Comparison of ENCODE assay signal across 8 mouse cellular contexts in genomic region chr14:122534017-122534924, GRCm38 (mm10). TPM values are rescaled to one million over a fixed set of nuclear protein-coding genes. Genes with fewer than 3 reads are reported as not detected.
A peak's percentile ranks its signal among the peaks of the same experiment; 100 is the strongest.
DNase-seq lines count a peak whose midpoint lies in the region; ATAC-seq lines count a peak whose summit lies in the region.

TSS of gene Pcca (plus strand) at chr14:122534324.

- no peaks in the 10 kb centered on the region for H3K36me3 ChIP-seq in hindbrain, embryonic 11.5 days (ENCODE audit: control insufficient read depth, insufficient read depth, low read length)

- WGBS in hindbrain, embryonic 11.5 days, result 2% methylated on average over 54 of the region's 54 CpGs

- no peak within 1 kb of the TSS for H3K27ac ChIP-seq in hindbrain, embryonic 11.5 days (ENCODE audit: low read depth, low read length)

- H3K27me3 ChIP-seq in hindbrain, embryonic 11.5 days (ENCODE audit: control insufficient read depth, insufficient read depth, low read length), result no peaks in the 10 kb centered on the region

- H3K9ac ChIP-seq in hindbrain, embryonic 11.5 days (ENCODE audit: low read depth, low read length), result peak within 1 kb of the TSS; percentile 52

- peak within 1 kb of the TSS; percentile 61 for H3K4me2 ChIP-seq in hindbrain, embryonic 11.5 days (replicated peaks; ENCODE audit: low read depth, low read length)

- H3K4me1 ChIP-seq in hindbrain, embryonic 11.5 days (replicated peaks; ENCODE audit: control insufficient read depth, insufficient read depth, low read length), result no peaks in the 10 kb centered on the region

- DNase-seq in MN1 (ENCODE audit: low spot score), result peak; percentile 96
- peak; percentile 97 for DNase-seq in cerebellum, adult 9-10 months
- peak; percentile 96 to 97 for DNase-seq in frontal cortex, adult 2 months (ENCODE audit: extremely low spot score in 1 of 2, low spot score in 1 of 2)
- peak; percentile 97 for DNase-seq in hindbrain, embryonic 11.5 days (ENCODE audit: low spot score)
- peak; percentile 96 for DNase-seq in layer of hippocampus, postnatal 10 days (ENCODE audit: low spot score in 2 of 2)
- peak; percentile 98 for DNase-seq in lung, postnatal 10 days
- peak; percentile 97 for DNase-seq in ovary, postnatal 36 days (ENCODE audit: low spot score)
- peak; percentile 95 for DNase-seq in thymus, postnatal 25 days

- H3K4me3 ChIP-seq in hindbrain, embryonic 11.5 days (ENCODE audit: low read depth, low read length), result peak within 1 kb of the TSS; percentile 59

- no peaks in the 10 kb centered on the region for H3K9me3 ChIP-seq in hindbrain, embryonic 11.5 days (ENCODE audit: control insufficient read depth, low read length)

- ATAC-seq in hindbrain, embryonic 11.5 days (ENCODE audit: low FRiP score), result peak; percentile 100

RNA-seq across cellular contexts. Expression of gene Pcca, which starts in this region (rescaled TPM):
- 32.0 and 34.8 TPM in 2 replicates for polyA plus RNA-seq in frontal cortex, adult 2 months (2012; rRNA removed)
- polyA plus RNA-seq in hindbrain, embryonic 11.5 days (2014; fragmentation: Nextera tagmentation; extraction: Ambion mirVana), result 31.6 and 33.1 TPM in 2 replicates
- total RNA-seq in layer of hippocampus, postnatal 10 days (2021), result 10 to 100 TPM; 32.5 to 49.2 TPM
